Mouse (Mus musculus): ENCODE results near the gene A630095N17Rik.

Gene A630095N17Rik

DNA sequence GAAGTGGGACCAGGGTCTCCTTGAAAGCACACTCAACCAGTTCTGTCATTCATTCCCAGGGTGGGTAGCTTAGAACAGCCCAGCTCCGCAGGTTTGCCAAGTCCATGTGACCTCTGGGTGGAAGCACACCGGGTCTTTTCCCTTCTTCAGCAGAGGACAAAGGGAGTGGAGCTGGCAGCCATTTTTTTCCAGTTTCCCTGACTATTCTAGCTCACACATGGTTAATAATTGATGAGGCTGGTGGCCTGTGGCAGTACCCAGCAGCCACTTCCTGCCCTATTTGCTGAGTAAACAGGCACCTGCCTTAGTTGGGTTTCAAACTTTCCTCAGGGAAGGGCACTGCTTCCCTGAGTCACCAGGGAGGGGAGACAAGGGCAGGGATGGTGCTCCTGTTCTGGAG, 17.5 kb downstream of the A630095N17Rik start:
- no peak for DNase-seq (ENCODE audit: low read depth, low spot score)

DNA sequence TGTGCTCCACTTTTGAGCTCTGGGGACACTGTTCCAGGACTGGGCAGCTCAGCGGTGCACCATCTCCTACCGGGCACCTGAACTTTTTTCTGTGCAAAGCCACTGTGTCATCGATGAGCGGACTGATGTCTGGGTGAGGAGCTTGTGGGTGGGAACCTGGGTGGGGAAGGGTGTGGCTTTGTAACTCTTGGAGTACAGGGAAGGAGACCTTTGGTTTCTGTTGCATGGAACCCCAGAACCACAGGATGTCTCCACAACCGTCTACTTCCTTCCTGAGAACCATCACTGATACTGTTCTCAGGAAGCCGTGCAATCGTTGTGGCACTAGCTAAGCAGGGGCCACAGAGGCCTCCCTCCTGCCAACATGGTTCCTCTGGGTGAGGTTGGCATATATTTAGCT, 18.8 kb downstream of the A630095N17Rik start:
- DNase-seq (ENCODE audit: low read depth, low spot score): no peak

DNA sequence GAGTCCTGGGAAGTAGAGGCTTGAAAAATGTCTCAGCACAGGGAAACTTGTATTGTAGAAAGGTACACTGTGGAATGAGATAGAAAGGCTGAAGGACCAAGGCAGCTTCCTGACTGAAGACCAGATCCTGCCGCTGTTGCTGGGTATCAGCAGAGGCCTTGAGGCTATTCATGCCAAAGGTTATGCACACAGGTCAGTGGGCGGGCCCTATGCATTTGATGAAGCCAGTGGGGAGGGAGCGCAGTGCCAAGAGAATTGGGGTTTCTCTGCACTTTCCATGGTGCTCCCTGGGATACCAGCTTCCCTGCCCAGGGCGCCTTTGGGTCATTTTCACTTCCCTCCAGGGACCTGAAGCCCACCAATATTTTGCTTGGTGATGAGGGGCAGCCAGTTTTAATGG, 19.4 kb downstream of the A630095N17Rik start:
- DNase-seq (ENCODE audit: low read depth, low spot score): no peak

DNA sequence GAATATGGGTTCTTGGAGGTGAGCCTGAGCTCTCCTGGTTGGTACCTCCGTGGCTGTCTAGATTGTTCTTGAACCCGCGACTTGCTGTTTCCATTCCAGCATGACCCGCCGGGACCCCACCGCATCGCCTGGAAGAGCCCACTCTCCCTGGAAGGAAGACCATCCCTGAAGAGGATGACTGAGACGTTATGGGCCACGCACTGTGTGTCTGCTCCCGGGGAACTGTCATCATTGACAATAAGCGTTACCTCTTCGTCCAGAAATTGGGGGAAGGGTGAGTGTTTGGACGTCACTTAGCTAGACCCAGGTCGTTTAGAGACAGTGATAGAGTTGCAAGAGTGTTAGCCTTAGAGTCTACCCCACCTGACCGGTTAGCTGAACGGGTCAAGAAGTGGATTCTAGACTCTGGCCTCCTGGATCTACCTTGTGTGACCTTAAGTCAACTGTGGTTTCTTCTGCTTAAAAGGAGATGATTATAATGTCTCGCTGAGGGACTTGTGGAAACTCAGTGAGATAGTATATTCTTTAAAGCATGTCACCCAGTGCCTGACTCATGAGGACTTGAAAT, 20.7 kb downstream of the A630095N17Rik start:
- DNase-seq (ENCODE audit: low read depth, low spot score): no peak

DNA sequence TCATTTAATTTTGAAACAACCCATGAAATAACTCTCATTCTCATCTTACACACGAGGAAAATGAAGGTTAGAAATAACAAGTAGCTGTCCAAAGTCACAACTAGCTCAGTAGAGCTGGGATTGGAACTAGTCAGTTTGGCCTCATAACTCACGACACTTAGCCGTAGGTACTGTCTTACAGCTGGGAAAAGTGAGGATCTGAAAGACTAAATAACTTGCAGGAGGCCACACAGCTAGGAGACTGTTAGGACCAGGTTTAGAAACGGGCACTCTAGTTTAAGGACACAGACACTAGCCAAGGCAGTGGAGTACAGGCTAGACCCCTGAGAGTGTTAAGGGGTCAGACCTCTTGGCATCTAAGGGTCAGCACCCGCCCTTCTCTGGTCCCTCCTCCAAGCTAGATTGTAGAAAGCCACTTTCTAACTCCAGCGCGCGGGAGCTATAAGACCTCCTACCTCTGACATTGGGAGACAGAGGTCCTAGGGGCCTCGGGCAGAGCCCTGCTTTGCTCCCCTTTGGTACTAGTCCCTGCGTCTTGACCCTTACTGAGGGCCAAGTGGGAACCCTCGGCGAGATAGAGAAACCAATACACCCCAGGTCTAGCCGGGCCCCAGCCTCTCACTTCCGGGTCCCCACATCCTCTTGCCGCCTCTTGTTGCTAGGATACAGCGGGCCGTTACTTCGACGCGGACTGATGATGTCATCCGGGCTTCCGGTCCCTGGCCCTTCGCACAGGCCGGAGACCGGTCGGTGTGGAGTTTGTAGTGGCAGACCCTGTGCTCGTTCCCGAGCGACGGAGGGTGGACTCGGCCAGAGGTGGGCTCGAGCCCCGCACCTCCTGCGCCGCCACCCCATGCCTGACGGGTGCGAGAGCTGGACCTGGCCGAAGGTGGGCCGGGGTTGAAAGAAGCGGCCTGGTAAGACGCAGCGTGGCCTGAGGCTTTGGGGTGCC, 21.5 kb downstream of the A630095N17Rik start, which contains the start of the genes Glb1l and Stk16:
Gene Glb1l (minus strand): TSS at position 678 of the 952 bp plus-strand sequence.
Gene Stk16 (plus strand): TSS at position 703 of the 952 bp plus-strand sequence.
- peak; percentile 93 for DNase-seq (ENCODE audit: low read depth, low spot score)

DNA sequence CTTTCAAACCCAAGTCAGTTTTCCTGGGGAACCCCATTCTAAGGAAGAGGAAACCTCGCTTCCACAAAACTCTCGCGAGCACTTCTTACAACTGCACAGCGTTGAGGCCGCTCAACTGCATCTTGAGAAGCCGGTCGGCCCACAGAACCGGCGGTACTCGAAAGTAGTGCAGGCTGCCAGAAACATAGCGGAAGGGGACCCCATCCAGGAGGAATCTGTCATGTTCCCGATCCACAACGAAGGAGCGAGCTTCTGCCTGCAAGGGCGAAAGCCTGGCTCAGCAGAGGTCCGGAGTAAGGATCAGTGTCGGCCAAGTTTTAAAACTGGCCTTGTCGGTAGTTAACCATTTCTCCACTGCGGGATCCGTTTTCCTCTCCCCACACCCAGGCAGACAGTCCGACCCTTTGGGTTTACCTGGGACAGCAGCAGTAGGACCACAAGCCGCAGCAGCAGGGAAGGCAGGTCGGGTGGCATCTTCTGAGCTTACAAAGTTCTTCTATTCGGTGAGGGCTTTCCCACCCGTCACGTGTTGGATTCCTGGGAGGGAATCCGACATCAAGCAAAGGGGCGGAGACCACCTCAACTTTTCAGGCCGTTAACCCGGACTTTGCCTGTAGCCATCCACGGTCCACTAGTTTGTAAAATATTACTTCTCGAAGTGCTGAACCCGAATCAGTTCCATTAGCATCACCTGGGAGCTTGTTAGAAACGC, 22.8 kb downstream of the A630095N17Rik start:
- DNase-seq (ENCODE audit: low read depth, low spot score): no peak

DNA sequence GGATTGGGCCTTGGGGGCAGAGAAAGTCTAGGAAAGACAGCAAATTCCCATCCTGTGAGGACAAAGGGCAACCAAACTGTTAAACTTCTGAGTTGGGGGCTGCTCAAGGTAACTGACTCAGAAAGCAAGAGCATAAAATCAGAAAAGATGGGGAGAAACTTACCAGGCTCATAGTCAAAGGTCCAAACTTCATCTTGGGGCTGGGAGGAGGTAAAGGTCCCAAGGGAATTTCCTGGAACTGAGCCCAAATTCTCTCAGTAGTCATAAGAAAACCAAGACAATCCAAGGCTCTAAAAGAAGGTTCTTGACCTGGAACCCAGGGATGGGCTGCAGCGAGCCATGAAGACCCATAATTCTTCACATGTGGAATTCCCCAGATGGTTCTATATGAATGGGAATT, 30.7 kb downstream of the A630095N17Rik start:
- DNase-seq (ENCODE audit: low read depth, low spot score): no peak

DNA sequence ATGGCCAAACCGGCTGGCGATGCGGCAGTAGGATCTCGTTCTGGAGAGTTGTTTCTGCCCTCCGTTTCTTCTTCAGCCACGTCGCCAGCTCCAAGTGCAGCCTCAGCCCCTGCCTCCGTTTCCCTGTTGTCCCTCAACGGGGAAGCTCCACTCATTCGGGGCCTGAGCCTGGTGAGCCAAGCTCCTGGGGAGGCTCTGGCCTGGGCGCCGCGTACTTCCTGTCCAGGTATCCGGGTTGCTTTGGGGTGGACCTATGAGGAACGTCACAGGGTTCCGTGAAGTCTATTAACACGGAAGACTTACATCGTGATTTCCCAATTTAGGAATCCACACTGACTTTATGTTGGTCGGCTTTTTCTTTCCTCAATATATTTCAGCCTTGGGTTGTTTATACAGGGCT, 39.5 kb downstream of the A630095N17Rik start:
- DNase-seq (ENCODE audit: low read depth, low spot score): no peak

DNA sequence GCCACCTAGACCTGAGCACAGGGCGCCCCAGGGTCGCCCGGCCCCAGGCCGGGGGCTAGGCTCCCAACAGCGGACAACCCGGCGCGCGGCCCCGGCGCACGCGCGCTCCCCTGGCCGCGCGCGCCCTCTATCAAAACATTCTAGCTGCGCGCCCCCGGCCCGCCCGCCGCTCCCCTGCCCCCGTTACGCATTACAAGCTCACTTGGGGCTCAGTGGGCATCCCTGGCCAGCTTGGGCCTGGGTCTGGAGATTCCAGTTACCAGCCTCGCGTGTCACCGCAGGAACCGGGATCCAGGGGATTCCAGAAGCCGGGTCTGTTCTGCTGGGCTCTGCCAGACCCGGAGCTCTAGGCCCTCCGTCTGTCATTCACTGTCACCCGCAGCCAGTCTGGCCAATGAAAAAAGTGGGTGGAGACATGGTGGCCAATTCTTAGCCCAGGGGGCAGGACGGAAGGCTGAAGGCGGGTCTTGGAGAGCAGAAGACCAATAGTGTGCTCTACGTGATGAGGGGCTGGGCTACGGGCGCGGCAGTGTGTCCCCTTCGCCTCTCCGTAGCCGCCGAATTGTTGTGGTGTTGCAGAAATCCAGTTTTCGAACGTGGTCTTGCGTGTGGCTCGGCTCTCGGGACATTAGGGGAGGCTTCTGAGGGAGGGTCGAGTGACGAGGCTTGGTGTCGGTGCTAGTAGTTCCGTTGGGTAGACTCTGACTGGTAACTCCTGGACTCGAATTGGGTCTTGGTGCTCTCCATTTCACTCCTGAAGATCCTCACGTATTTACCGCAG, 40.1 kb downstream of the A630095N17Rik start, which contains the start of the genes Ankzf1 and Atg9a:
Gene Ankzf1 (plus strand): TSS at position 530 of the 781 bp plus-strand sequence.
Gene Atg9a (minus strand): TSS at position 575 of the 781 bp plus-strand sequence.
- DNase-seq (ENCODE audit: low read depth, low spot score): peak; percentile 94

DNA sequence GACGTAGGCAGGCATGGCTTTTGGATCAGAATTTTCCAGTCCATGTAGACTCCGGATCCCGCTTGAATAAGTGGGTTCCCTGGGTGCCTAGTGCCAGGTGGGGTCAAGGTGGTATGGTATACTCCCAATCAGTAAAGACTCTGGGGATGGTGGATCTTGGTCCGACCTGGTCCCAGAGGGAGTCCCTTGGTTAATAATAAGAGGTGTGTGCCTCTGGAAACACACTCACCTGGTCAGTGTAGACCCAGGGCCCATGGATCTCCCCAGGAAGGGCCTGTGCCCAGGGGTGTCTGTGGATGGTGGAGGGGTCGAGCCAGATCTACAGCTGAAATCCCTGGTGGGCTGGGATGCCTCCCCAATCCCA, 40.7 kb downstream of the A630095N17Rik start:
- DNase-seq (ENCODE audit: low read depth, low spot score): no peak

DNA sequence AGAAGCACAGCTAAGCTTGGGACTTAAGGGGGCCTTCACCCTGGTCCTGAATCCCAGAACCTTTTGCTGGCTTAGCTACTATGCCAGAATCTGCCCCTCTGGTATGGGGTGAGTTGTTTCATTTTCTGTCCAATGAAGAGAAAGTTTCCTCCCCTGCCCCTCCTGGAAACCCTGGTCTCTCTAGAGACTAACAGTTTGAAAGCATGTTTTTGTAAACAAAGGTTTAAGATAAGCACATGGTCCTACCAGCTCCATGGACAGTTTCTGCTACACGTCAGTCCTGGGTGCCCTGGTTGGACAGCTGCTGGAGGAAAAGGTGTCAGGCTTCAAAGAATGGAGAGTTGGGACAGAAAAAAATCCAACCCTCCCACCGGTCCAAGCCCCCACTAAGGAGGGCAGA, 41.3 kb downstream of the A630095N17Rik start:
- DNase-seq (ENCODE audit: low read depth, low spot score): no peak

DNA sequence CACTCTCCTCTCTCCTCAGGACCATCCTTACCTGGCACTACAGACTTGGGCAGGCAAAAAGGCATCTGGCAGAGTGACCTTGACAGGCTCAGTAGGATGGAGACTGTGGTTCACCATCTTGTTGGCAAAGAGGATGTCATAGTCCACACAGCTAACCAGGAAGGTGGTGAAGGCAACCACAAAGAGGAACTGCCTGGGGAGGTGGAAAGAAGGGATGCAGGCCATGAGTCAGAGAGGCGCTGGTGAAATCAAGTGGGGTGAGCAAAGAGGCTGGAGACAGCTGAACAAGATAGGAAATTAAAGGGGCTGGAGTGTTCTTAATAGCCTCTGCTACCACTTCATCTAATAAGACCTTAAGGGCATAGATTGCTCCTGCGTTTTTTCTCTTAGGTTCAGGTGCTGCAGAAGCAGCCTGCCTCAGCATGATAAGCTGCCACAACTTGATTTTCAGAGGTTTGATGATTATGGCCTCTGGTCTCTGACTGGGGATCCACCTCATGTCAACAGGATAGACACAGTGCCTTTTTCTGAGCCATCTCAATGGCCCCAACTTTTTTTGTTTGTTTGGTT, 43.9 kb downstream of the A630095N17Rik start:
- DNase-seq (ENCODE audit: low read depth, low spot score): no peak

DNA sequence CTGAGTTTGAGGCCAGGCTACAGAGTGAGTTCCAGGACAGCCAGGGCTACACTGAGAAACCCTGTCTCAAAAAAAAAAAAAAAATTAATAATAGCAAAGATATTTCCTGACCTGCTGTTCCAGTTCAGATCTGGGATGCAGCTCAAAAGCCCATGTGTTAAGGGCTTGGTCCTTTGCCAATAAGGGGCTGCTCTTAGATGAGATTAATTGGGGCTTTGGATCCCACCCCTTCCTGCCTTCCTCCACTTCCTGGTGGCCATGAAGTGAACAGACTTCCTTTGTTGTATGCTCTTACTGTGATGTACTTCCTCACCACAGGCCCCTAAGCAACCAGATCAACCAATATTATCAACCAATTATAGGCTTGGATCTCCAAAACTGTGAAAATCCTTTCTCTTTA, 44.8 kb downstream of the A630095N17Rik start:
- DNase-seq (ENCODE audit: low read depth, low spot score): no peak

DNA sequence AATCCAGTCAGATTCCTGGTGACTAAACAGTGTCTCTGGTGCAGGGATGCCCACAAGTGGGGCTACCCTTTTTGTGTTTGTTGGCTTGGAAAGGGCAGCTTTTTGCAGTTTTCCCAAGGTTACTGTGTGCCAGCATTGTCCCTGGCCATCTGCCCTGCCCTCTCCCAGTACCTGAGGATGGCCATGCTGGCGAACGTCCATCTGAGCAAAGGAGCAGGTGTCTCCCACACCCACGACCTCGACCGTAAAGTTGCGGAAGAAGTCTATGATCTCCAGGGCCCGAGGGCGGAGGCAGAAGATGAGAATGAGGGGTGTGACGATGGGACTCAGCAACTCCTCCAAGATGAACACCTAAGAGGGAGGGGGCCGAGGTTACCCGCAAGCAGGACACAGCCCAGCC, 46.4 kb downstream of the A630095N17Rik start:
- DNase-seq (ENCODE audit: low read depth, low spot score): no peak

DNA sequence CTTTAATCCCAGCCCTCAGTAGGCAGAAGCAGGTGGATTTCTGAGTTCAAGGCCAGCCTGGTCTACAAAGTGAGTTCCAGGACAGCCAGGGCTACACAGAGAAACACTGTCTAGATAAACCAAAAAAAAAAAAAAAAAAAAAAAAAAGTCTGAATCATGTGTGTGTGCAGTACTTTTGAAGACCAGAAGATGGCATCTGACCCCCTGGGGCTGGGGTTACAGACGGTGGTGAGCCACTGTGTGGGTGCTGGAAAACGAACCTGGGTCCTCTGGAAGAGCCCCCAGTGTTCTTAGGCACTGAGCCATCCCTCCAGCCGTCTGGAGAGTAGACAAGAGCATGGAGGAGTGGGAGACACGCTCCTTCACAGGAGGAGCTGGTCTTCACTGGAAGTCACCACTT, 49.7 kb downstream of the A630095N17Rik start:
- no peak for DNase-seq (ENCODE audit: low read depth, low spot score)

DNA sequence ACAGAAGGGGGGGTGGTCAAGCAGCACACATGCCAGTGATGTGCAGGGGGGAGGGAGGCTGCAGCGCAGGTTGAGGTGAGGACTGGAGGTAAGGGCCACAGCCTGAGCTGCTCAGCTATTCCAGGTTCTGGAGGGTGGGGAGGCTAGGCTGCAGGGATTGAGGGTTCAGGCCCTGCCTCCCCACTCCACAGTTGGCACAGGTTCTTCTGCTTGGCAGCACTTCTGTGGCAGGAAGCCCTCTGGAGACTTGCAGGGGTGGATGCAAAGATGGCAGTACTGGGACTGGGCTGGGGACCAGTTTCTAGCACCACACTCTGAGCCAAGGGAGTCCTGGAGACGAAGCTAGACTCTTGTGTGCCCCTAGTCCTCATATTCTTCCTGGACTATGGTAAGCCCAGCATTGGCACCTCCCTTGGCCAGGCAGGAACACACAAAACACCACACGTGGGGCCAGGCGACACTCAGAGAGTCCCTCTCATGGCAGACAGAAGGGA, 50.5 kb downstream of the A630095N17Rik start:
- DNase-seq (ENCODE audit: low read depth, low spot score): no peak

DNA sequence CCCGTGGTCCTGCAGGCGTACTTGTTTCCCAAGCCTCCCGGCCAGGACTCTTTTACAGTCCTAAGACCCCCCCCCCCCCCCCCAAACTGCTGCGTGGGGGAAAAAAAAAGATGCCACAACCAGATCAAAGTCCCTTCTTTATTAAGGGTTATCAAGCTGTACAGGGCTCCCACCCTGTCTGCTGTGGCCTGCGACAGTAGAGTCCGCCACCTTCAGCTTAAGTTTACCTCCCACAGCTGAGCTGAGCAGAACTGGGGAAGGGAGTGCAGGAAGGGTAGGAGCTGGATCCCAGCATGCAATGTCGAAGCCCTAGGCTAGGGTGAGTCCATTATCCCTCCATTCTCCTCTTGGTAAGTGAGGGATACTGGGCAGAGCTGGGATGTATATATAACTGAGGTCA, 51.2 kb downstream of the A630095N17Rik start:
- DNase-seq (ENCODE audit: low read depth, low spot score): no peak

DNA sequence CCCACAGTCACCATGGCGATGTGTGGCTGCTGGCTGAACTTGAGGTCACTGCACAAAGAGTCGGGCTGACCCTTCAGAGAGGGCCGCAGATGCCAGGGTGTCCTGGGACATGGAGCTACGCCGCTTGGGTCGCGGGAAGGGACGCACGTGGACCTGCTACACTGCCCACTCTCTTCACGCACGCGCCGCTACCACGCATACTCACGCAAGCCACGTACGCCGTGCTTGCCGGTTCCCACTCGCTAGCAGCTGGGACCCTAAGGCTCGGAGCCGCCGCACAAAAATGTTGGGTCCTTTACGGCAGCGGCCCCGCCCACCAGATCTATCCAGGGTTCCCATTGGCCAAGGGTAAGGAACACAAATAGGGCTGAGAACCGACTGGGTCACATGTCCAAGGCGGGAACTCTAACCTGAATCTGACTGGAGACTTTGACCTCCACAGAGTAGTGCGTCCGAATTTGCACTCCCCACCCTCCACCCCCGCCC, 51.8 kb downstream of the A630095N17Rik start, which contains the start of gene Abcb6:
Gene Abcb6 (minus strand): TSS at position 288 of the 486 bp plus-strand sequence.
- DNase-seq (ENCODE audit: low read depth, low spot score): peak; percentile 86

DNA sequence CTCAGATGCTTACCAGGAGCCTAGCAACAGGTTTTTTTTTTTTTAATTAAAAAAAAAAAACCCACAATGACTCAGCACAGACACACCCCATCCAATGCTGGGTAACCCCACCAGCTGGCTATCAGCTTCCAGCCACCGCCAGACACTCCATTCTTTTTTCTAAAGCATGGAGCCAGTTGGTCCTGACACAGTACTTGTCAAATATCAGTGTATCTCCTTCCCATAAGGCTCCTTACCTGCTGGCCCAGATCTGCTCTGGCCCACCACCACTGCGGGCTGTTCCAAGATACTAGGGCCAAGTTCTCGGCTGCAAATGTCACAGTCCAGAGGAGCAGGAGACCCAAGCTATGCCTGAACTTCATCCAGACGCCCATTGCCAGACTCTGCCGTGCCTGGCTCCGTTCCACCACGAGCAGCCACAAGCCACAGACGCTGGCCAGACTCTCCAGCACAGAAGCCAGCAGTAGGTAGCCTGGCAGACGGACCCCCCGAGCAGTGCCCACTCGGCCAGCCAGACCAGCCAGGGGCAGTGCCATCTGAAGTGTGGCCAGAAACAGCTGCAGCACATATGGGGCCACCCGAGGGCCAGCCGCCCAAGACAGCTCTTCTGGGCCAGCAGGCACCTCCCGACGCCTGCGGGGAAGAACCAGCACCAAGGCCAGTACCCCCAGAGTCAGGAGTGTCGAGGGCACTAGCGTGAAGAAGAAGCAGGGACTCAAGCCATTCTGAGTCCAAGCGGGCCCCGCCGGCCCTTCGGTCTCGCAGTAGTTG, 52.4 kb downstream of the A630095N17Rik start:
- no peak for DNase-seq (ENCODE audit: low read depth, low spot score)

Measured in retina, postnatal 7 days (tissue).